In genomic region chr1:113992488-113992887, GRCm38 (mm10) we compare ENCODE assay signal across 5 mouse cellular contexts.
"Had no signal": no experiment of that assay in that cellular context is flagged by ENCODE, and none has a peak within 500 bp of the region (broad histone marks: within the 10 kb centered on the region; RNA-seq: fewer than 3 reads in every experiment).

No protein-coding gene starts in this region.

- DNase-seq: kidney, adult 8-10 months; kidney, postnatal 25 days; lung, adult 2 months; thymus, adult 18-20 months; thymus, postnatal 14 days had no signal
